Mouse (Mus musculus) heart, embryonic 11.5 days (tissue): ENCODE data around the gene Speer4c. TPM values are rescaled to one million over a fixed set of nuclear protein-coding genes. Genes with fewer than 3 reads are reported as not detected.
"Not testable (repeated sequence)": the region's sequence is repeated elsewhere in the genome, so short reads cannot be mapped to it uniquely, and the experiment has no call there.

Experiments used
- ATAC-seq: fragments of 200-750 bp; cut with Nextera tagmentation; replicated peaks from 2 replicates; pipeline ENCODE4 v1.8.0; 2017; ENCODE audit warnings: moderate library complexity; ENCODE audit not compliant: insufficient number of reproducible peaks, low FRiP score, low TSS enrichment
- H3K27ac ChIP-seq: fragments of 300-500 bp; sonication (generic); 2 replicates; pipeline ENCODE4 v1.5.1; 2014; ENCODE audit warnings: mild to moderate bottlenecking, low read depth, low read length
- H3K27me3 ChIP-seq: fragments of 300-500 bp; sonication (generic); 2 replicates; pipeline ENCODE4 v1.6.1; 2014; ENCODE audit warnings: mild to moderate bottlenecking, low read length, mixed read lengths; ENCODE audit not compliant: control insufficient read depth, insufficient read depth
- H3K36me3 ChIP-seq: fragments of 300-500 bp; sonication (generic); 2 replicates; pipeline ENCODE4 v1.6.1; 2014; ENCODE audit warnings: mild to moderate bottlenecking, low read length, moderate library complexity, mixed read lengths; ENCODE audit not compliant: control insufficient read depth, insufficient read depth
- H3K4me1 ChIP-seq: fragments of 300-500 bp; sonication (generic); 2 replicates; pipeline ENCODE4 v1.6.1; 2014; ENCODE audit warnings: low read length; ENCODE audit not compliant: control insufficient read depth, insufficient read depth
- H3K4me2 ChIP-seq: fragments of 300-500 bp; sonication (generic); 2 replicates; pipeline ENCODE4 v1.6.1; 2014; ENCODE audit warnings: mild to moderate bottlenecking, moderate library complexity
- H3K4me3 ChIP-seq: fragments of 300-500 bp; sonication (generic); 2 replicates; pipeline ENCODE4 v1.5.1; 2014; ENCODE audit warnings: low read depth, low read length
- H3K9ac ChIP-seq: fragments of 300-500 bp; sonication (generic); 2 replicates; pipeline ENCODE4 v1.6.1; 2014; ENCODE audit warnings: mild to moderate bottlenecking, low read depth, low read length, moderate library complexity
- H3K9me3 ChIP-seq: fragments of 300-500 bp; sonication (generic); replicated peaks from 2 replicates; pipeline ENCODE4 v1.6.1; 2016; ENCODE audit warnings: low read length; ENCODE audit not compliant: control insufficient read depth
- WGBS: fragments of 180-500 bp; shearing (Covaris S2); extraction: QIAGEN DNeasy Blood & Tissue Kit; methylation state at CpG from one replicate; pipeline ENCODE4 v1.1.7; 2014; ENCODE audit not compliant: insufficient replicate concordance; 5-methylcytosine and 5-hydroxymethylcytosine counted together
- polyA plus RNA-seq: library from polyadenylated mRNA; unstranded; fragments of >200 nt; fragmentation: Nextera tagmentation; extraction: Ambion mirVana; gene quantifications from 2 replicates; pipeline ENCODE4 v1.2.1, GENCODE M21; 2014

Gene Speer4c
- polyA plus RNA-seq, 1 experiment from 2014 or later: 0.14 TPM

DNA sequence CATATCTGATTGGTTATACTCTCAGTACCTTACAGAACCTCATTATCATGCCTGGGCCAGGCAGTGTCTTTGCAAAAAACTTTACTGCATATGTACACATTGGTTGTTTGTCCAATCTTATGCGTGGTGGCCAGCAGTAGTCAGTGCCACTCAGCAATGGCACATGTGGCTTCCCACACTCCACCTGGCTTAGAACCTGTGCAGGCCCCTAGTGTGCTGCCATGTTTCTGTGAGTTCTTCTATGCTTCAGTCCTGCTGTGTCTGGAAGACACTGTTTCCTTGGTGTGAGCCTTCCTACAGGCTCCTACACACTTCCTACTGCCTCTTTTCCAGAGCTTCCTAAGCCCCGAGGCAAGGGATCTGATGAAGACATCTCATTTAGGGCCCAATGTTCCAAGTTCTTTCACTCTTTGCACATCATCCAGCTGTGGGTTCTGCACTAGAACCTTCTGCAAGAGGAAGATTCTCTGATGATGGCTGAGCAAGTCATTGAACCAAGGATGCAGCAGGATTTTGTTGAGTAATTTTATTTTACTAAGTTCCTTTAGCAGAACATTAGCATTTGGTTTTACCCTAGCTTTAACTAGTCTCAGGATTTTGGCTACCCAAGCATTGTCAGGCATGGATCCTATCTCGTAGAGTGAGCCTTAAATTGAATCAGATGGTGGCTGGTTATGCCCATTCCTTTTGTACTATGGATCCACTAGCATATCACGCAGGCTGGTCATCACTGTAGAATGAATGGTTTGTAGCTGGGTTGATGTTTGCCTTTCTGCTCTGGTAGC lies 25.0 kb downstream of the Speer4c start:
- H3K9ac ChIP-seq, H3K36me3 ChIP-seq, H3K27ac ChIP-seq, H3K4me2 ChIP-seq, H3K9me3 ChIP-seq, H3K27me3 ChIP-seq, H3K4me3 ChIP-seq, H3K4me1 ChIP-seq: not testable (repeated sequence)
- ATAC-seq: peak; percentile 77
- WGBS: 58% methylated on average over 4 of the region's 4 CpGs

DNA sequence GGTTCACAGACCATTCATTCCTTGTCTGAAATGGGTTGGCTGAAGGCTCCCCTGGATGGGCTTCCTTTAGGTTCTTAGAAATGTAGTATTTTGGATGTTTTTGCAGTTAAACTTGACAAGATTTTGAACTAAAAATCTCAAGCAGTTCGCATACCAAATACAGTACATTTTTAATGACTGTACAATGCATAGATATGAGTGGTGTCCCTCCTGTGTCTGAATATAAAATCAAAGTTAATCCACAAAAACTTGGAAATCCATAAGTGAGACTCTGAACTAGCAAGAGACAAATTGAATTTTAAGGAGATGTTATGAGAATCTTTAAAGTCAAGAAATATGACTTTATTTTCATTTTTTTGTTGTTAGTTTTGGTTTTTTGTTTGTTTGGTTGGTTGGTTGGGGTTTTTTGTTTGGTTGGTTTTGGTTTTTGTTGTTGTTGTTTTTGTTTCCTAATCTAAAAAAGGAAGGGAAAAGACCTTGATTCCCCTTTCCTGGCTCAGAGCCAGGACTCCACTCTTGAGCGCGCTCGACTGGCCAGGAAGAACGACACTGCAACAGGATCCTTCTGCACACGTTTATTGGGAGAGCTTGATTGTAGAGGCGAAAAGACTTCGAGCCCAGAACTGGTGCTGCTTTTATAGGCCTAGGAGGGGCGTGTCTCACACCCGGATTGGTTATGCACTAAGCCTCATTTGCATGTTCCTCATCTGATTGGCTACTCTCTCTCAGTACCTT lies 32.6 kb downstream of the Speer4c start:
- H3K27me3 ChIP-seq, H3K36me3 ChIP-seq, H3K9me3 ChIP-seq, H3K4me3 ChIP-seq, H3K9ac ChIP-seq, H3K4me1 ChIP-seq, H3K4me2 ChIP-seq, H3K27ac ChIP-seq: not testable (repeated sequence)
- ATAC-seq: peak; percentile 79
- WGBS: 71% methylated on average over 7 of the region's 10 CpGs

GRCm38 (mm10) chr5:15679980-15680949 lies 33.8 kb downstream of the Speer4c start:
- H3K9me3 ChIP-seq, H3K9ac ChIP-seq, H3K27ac ChIP-seq, H3K36me3 ChIP-seq, H3K4me2 ChIP-seq, H3K4me1 ChIP-seq, H3K4me3 ChIP-seq, H3K27me3 ChIP-seq: not testable (repeated sequence)
- peak; percentile 77 for ATAC-seq
- 65% methylated on average over 13 of the region's 13 CpGs for WGBS

GRCm38 (mm10) chr5:15678907-15679306 lies 35.2 kb downstream of the Speer4c start:
- H3K4me1 ChIP-seq, ATAC-seq, H3K4me2 ChIP-seq, H3K36me3 ChIP-seq, H3K4me3 ChIP-seq, H3K9me3 ChIP-seq, H3K27me3 ChIP-seq, H3K9ac ChIP-seq, H3K27ac ChIP-seq: not testable (repeated sequence)
- WGBS: 63% methylated on average over 2 of the region's 2 CpGs

GRCm38 (mm10) chr5:15677750-15678149 lies 36.3 kb downstream of the Speer4c start:
- H3K4me1 ChIP-seq, H3K27ac ChIP-seq, H3K4me3 ChIP-seq, H3K9me3 ChIP-seq, H3K27me3 ChIP-seq, H3K4me2 ChIP-seq, H3K36me3 ChIP-seq, H3K9ac ChIP-seq: not testable (repeated sequence)
- 69% methylated on average over 2 of the region's 4 CpGs for WGBS
- peak; percentile 75 for ATAC-seq

DNA sequence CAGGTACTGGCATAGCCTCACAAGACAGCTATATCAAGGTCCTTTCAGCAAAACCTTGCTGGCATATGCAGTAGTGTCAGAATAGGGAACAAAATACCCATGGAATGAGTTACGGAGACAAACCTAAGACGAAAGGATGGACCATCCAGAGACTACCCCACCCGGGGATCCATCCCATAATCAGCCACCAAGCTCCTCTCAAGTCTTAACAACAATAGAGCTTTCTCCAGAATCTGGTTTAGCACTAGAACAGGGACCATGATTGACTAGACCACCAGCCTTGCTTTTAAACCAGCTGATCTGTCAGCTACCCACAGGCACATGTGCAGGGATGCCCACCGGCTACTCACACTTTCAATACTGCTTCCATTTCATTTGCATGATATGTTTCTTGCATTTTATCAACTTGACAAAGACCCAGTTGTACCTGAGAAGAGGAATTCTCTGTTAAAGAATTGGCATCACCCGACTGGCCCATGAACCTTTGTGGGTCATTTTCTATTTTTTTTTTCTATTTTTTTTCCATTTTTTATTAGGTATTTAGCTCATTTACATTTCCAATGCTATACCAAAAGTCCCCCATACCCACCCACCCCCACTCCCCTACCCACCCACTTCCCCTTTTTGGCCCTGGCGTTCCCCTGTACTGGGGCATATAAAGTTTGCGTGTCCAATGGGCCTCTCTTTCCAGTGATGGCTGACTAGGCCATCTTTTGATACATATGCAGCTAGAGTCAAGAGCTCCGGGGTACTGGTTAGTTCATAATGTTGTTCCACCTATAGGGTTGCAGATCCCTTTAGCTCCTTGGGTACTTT lies 39.4 kb downstream of the Speer4c start:
- not testable (repeated sequence) for H3K9ac ChIP-seq, H3K36me3 ChIP-seq, H3K4me3 ChIP-seq, H3K27ac ChIP-seq, H3K27me3 ChIP-seq, H3K9me3 ChIP-seq, H3K4me1 ChIP-seq, H3K4me2 ChIP-seq
- ATAC-seq: peak; percentile 77
- WGBS: 83% methylated on average over 5 of the region's 8 CpGs

GRCm38 (mm10) chr5:15673989-15674388 lies 40.1 kb downstream of the Speer4c start:
- H3K9ac ChIP-seq, H3K4me2 ChIP-seq, H3K4me3 ChIP-seq, H3K9me3 ChIP-seq, H3K27me3 ChIP-seq, H3K27ac ChIP-seq, H3K4me1 ChIP-seq, H3K36me3 ChIP-seq: not testable (repeated sequence)
- WGBS: 57% methylated on average over 2 of the region's 2 CpGs
- peak; percentile 52; the same call in 1 of the 2 replicates for ATAC-seq

- peak; percentile 59; the same call in 1 of the 2 replicates for ATAC-seq
- 78% methylated on average over 7 of the region's 18 CpGs for WGBS
These were observed 43.3 kb downstream of the Speer4c start for GRCm38 (mm10) chr5:15670789-15671188.

More at GRCm38 (mm10) chr5:15670789-15671188, 43.3 kb downstream of the Speer4c start:
- not testable (repeated sequence) for H3K9ac ChIP-seq, H3K36me3 ChIP-seq, H3K4me2 ChIP-seq, H3K9me3 ChIP-seq, H3K4me1 ChIP-seq, H3K27ac ChIP-seq, H3K27me3 ChIP-seq, H3K4me3 ChIP-seq
